Mouse (Mus musculus): Measurements from ENCODE around the gene Mpzl2. TPM values are rescaled to one million over a fixed set of nuclear protein-coding genes. Genes with fewer than 3 reads are reported as not detected.
A peak's percentile ranks its signal among the peaks of the same experiment; 100 is the strongest.
"Not testable (repeated sequence)": the region's sequence is repeated elsewhere in the genome, so short reads cannot be mapped to it uniquely, and the experiment has no call there.

Gene Mpzl2
- polyA plus RNA-seq, 1 experiment from 2014 or later = 6.1 TPM

DNA sequence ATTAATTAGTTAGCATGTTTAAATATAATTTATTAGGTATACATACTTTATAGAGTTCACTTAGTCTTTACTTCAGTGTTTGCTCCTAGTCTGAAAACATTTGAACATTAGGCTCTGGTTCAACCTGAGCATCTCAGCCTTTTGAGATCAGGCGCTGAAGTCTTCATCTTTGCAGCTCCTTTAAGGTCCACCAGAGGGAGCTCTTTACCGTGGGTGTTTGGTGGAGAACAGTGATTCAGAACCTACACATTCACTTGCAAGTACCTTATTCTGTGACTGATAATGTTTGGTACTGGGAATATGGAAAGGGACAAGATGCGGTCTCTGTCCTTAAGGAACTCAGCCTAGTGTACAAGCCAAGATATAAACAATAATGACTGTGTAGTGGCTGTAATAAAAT, 16.8 kb upstream of the Mpzl2 start:
- Histone ChIP-seq H3K4me3 (ENCODE audit: low read length) (no peak overlapping the region), H3K9ac (ENCODE audit: low read length) (no peak overlapping the region), H3K27ac (ENCODE audit: low read length) (no peak overlapping the region), H3K27me3 (ENCODE audit: control insufficient read depth, insufficient read depth, low read length) (no peaks in the 10 kb centered on the region; the same call in 1 of the 2 replicates), H3K4me1 (ENCODE audit: control insufficient read depth, insufficient read depth, low read length) (no peaks in the 10 kb centered on the region), H3K36me3 (ENCODE audit: control insufficient read depth, insufficient read depth) (no peaks in the 10 kb centered on the region), H3K9me3 (replicated peaks; ENCODE audit: control insufficient read depth, low read length) (no peaks in the 10 kb centered on the region), H3K4me2 (ENCODE audit: low read depth, low read length) (no peak overlapping the region)
- ATAC-seq (replicated peaks; ENCODE audit: extremely low read depth, insufficient read depth, low FRiP score) = no peak
- WGBS = 11% methylated on average over 3 of the region's 3 CpGs

DNA sequence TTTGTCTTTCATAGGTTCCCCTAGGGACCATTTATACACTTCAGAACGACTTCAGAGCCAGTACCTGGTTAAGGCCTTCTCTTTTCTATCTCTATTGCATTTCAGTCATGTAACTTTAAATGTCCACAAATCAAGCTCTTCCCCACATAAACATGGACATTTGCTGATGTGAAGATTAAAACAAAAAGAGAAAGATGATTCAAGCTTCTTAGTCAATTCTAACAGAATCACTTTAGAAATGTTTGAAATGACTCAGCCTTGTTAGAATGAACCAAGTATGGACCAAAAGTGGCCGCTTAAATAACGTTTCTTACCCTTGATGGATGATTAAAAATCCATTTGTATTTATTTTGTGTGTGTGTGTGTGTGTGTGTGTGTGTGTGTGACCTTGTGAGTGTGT, 16.0 kb upstream of the Mpzl2 start:
- no peak overlapping the region for H3K27ac ChIP-seq (ENCODE audit: low read length)
- no peak for ATAC-seq (replicated peaks; ENCODE audit: extremely low read depth, insufficient read depth, low FRiP score)
- H3K36me3 ChIP-seq (ENCODE audit: control insufficient read depth, insufficient read depth) = no peaks in the 10 kb centered on the region
- no peak overlapping the region for H3K9ac ChIP-seq (ENCODE audit: low read length)
- H3K4me1 ChIP-seq (ENCODE audit: control insufficient read depth, insufficient read depth, low read length) = no peaks in the 10 kb centered on the region
- H3K4me3 ChIP-seq (ENCODE audit: low read length) = no peak overlapping the region
- no peaks in the 10 kb centered on the region for H3K9me3 ChIP-seq (replicated peaks; ENCODE audit: control insufficient read depth, low read length)
- H3K4me2 ChIP-seq (ENCODE audit: low read depth, low read length) = no peak overlapping the region
- 57% methylated on average over 3 of the region's 3 CpGs for WGBS
- no peaks in the 10 kb centered on the region; the same call in 1 of the 2 replicates for H3K27me3 ChIP-seq (ENCODE audit: control insufficient read depth, insufficient read depth, low read length)

DNA sequence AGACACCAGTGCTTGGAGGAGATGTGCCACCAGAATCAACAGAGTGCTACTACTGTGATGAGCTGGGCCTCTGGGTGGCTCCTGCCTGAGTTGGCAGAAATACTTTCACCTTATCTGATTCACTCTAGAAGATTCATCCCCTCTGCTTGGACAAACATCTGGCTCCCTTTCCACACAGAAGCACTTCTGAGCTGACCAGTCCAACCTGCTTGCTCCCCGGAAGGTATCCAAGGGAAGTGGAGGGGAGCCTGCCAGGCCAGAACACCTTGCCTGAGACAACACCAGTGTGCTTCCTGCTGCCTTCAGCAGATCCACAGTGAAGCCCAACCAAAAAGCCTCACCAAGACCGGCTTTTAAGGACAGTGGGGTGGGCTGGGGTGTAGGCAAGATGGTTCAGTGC, 15.4 kb upstream of the Mpzl2 start:
- H3K4me1 ChIP-seq (ENCODE audit: control insufficient read depth, insufficient read depth, low read length) = no peaks in the 10 kb centered on the region
- H3K4me2 ChIP-seq (ENCODE audit: low read depth, low read length) = no peak overlapping the region
- 80% methylated on average over 2 of the region's 2 CpGs for WGBS
- no peaks in the 10 kb centered on the region for H3K36me3 ChIP-seq (ENCODE audit: control insufficient read depth, insufficient read depth)
- no peak overlapping the region for H3K9ac ChIP-seq (ENCODE audit: low read length)
- no peak overlapping the region for H3K27ac ChIP-seq (ENCODE audit: low read length)
- ATAC-seq (replicated peaks; ENCODE audit: extremely low read depth, insufficient read depth, low FRiP score) = no peak
- no peak overlapping the region for H3K4me3 ChIP-seq (ENCODE audit: low read length)
- H3K27me3 ChIP-seq (ENCODE audit: control insufficient read depth, insufficient read depth, low read length) = peaks cover 3% of the 10 kb centered on the region; the same call in 1 of the 2 replicates
- H3K9me3 ChIP-seq (replicated peaks; ENCODE audit: control insufficient read depth, low read length) = no peaks in the 10 kb centered on the region

DNA sequence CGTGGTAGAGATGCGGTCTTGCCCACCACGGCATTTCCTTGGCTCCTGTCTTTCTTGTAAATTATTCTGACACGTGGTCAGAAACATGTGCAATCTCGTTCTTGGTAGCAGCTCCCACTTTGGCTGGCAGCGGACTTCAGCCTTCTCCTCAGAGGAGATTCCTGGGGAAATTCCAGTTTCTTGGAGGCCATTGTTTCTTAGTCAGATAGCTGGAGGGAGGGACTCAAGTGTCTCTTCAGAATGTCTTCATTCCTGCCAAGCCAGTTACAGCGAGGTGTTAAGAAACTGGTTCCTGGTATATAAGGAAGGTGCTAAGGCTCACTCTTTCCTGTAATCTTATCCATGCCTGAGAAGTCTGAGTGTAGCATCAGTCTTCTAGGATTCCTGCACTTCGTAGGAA, 12.2 kb upstream of the Mpzl2 start:
- Histone ChIP-seq H3K9me3 (replicated peaks; ENCODE audit: control insufficient read depth, low read length) (no peaks in the 10 kb centered on the region), H3K4me2 (ENCODE audit: low read depth, low read length) (no peak overlapping the region), H3K4me3 (ENCODE audit: low read length) (no peak overlapping the region), H3K36me3 (ENCODE audit: control insufficient read depth, insufficient read depth) (no peaks in the 10 kb centered on the region), H3K9ac (ENCODE audit: low read length) (no peak overlapping the region), H3K27ac (ENCODE audit: low read length) (no peak overlapping the region), H3K27me3 (ENCODE audit: control insufficient read depth, insufficient read depth, low read length) (peaks cover 10% of the 10 kb centered on the region; the same call in 1 of the 2 replicates), H3K4me1 (ENCODE audit: control insufficient read depth, insufficient read depth, low read length) (no peaks in the 10 kb centered on the region)
- ATAC-seq (replicated peaks; ENCODE audit: extremely low read depth, insufficient read depth, low FRiP score) = no peak
- 61% methylated on average over 8 of the region's 8 CpGs for WGBS

DNA sequence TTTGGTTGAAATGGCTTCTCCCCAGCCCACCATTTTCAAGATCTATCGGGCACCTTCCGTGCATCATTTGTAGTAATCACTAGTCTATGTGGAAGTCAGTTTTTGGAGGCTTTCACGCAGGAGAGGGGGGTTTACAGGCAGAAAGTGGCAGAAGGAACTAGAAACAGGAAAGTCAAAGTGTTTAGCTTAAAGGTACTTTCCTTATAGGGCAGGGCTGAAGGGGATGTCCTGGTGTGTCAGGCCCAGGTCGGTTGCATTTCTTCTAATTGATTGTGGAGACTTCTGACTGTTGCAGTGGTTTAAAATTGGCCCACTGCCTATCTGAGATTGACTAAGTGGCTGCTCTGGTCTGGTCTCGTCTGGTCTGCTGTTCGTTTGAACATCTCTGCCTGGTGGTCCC, 9.3 kb upstream of the Mpzl2 start:
- WGBS = 48% methylated on average over 6 of the region's 6 CpGs
- ATAC-seq (replicated peaks; ENCODE audit: extremely low read depth, insufficient read depth, low FRiP score) = no peak
- Histone ChIP-seq H3K36me3 (ENCODE audit: control insufficient read depth, insufficient read depth) (no peaks in the 10 kb centered on the region), H3K27me3 (ENCODE audit: control insufficient read depth, insufficient read depth, low read length) (peaks cover 12% of the 10 kb centered on the region; the same call in 1 of the 2 replicates), H3K9ac (ENCODE audit: low read length) (no peak overlapping the region), H3K4me3 (ENCODE audit: low read length) (no peak overlapping the region), H3K4me1 (ENCODE audit: control insufficient read depth, insufficient read depth, low read length) (no peaks in the 10 kb centered on the region), H3K4me2 (ENCODE audit: low read depth, low read length) (no peak overlapping the region), H3K27ac (ENCODE audit: low read length) (no peak overlapping the region), H3K9me3 (replicated peaks; ENCODE audit: control insufficient read depth, low read length) (no peaks in the 10 kb centered on the region)

DNA sequence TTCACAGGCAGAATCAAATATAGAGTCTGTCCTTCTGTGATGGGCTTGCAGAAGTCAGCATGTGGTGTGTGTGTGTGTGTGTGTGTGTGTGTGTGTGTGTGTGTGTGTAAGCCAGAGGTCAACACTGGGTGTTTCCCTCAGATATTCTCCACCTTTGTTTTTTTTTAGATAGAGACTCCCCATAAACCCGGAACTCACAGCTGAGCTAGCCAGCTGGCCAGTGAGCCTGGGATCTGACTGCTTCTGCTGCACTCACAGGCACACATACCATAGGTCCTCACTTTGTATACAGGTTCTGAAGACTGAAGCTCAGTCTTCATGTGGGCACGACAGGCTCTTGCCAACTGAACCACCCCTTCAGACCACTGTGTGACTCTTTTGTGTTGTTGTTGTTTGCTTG, 7.3 kb upstream of the Mpzl2 start:
- H3K27ac ChIP-seq (ENCODE audit: low read length) = no peak overlapping the region
- no peak overlapping the region for H3K4me2 ChIP-seq (ENCODE audit: low read depth, low read length)
- H3K4me3 ChIP-seq (ENCODE audit: low read length) = no peak overlapping the region
- H3K4me1 ChIP-seq (ENCODE audit: control insufficient read depth, insufficient read depth, low read length) = no peaks in the 10 kb centered on the region
- 44% methylated on average over 2 of the region's 2 CpGs for WGBS
- H3K36me3 ChIP-seq (ENCODE audit: control insufficient read depth, insufficient read depth) = no peaks in the 10 kb centered on the region
- peaks cover 12% of the 10 kb centered on the region; the same call in 1 of the 2 replicates for H3K27me3 ChIP-seq (ENCODE audit: control insufficient read depth, insufficient read depth, low read length)
- H3K9ac ChIP-seq (ENCODE audit: low read length) = no peak overlapping the region
- no peak for ATAC-seq (replicated peaks; ENCODE audit: extremely low read depth, insufficient read depth, low FRiP score)
- no peaks in the 10 kb centered on the region for H3K9me3 ChIP-seq (replicated peaks; ENCODE audit: control insufficient read depth, low read length)

DNA sequence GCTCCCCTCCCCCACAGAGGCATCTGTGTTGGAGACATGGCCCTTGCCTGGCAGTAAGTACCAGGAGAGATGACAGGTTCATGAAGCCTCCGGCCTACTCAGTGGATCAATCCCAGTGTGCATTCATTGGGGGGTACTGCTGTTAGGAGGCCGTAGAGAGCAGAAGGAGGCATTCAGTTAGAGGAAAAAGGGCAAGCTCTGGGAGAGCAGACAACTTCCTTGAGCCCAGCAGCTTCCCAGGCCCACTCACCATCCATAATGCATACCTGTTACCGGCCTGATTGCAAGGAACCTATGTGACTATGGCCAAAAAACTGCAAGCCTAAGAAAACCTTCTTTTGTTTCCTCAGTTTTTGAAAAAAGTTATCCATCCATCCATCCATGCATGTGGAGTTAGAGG, 5.1 kb upstream of the Mpzl2 start:
- no peaks in the 10 kb centered on the region for H3K9me3 ChIP-seq (replicated peaks; ENCODE audit: control insufficient read depth, low read length)
- 73% methylated on average over 3 of the region's 3 CpGs for WGBS
- ATAC-seq (replicated peaks; ENCODE audit: extremely low read depth, insufficient read depth, low FRiP score) = no peak
- H3K4me1 ChIP-seq (ENCODE audit: control insufficient read depth, insufficient read depth, low read length) = no peaks in the 10 kb centered on the region
- H3K9ac ChIP-seq (ENCODE audit: low read length) = no peak overlapping the region
- no peak overlapping the region for H3K4me3 ChIP-seq (ENCODE audit: low read length)
- no peak overlapping the region for H3K4me2 ChIP-seq (ENCODE audit: low read depth, low read length)
- peaks cover 20% of the 10 kb centered on the region for H3K27me3 ChIP-seq (ENCODE audit: control insufficient read depth, insufficient read depth, low read length)
- no peak overlapping the region for H3K27ac ChIP-seq (ENCODE audit: low read length)
- H3K36me3 ChIP-seq (ENCODE audit: control insufficient read depth, insufficient read depth) = no peaks in the 10 kb centered on the region

DNA sequence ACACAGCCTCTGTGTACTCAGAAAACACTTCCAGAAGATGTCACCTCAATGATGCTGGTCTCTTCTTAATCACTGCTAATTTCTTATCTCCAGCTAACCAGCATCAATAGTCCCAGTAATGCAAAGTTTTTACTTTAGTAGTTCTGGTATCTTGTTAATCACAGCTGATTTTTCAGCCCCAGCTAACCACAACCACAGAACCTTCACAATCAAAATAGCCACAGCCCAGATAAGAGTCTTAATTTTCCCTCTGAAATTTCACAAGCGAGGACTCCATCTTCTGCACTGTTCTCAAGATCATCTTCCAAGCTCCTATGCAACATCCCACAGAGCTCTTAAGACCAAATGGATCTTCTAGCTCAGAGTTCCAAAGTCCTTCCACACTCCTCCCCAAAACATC, 1.8 kb upstream of the Mpzl2 start:
- 80% methylated on average over 1 of the region's 1 CpGs for WGBS
- not testable (repeated sequence) for H3K9me3 ChIP-seq (replicated peaks; ENCODE audit: control insufficient read depth, low read length); H3K4me3 ChIP-seq (ENCODE audit: low read length); ATAC-seq (replicated peaks; ENCODE audit: extremely low read depth, insufficient read depth, low FRiP score); H3K36me3 ChIP-seq (ENCODE audit: control insufficient read depth, insufficient read depth); H3K27ac ChIP-seq (ENCODE audit: low read length); H3K9ac ChIP-seq (ENCODE audit: low read length); H3K4me1 ChIP-seq (ENCODE audit: control insufficient read depth, insufficient read depth, low read length); H3K4me2 ChIP-seq (ENCODE audit: low read depth, low read length)
- H3K27me3 ChIP-seq (ENCODE audit: control insufficient read depth, insufficient read depth, low read length) = peaks cover 37% of the 10 kb centered on the region

DNA sequence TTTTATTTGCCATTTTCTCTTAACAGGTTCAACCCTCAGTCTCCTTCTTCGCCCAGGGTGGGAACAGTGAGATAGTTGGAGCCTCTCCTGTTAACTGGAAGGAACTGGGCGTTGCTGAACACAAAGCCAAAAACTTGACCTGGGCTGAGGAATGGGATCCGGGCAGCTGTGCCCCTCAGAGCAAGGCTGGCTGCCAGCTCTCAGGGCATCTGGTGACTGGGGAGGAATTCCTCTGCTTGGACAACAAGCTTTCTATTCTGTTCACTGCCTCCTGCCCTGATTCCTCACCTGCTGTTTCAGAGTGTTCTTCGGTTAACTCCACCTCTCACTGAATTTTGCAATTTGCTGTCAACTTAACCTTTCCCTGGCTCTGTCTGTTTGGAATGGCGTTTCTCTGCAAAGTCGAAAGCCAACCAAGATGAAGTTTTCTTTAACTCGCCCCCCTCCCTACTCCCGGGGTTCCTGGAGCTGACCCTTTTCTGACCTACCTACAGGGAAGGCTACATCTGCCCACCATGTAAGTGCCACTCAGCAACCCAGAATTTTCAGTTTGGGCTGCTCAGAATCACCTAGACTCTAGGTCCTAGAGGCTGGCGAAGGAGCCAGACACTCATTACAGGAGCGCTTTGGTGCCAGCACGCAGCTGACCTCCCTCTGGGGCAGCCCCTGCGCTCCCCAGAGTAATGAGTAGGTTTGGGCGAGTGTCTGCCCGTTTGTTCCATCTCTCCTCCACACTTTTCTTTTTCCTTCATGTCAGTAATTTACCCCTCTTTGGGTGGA, 657 bp downstream of the Mpzl2 start:
- peak overlapping the region; percentile 27; the same call in 1 of the 2 replicates for H3K4me2 ChIP-seq (ENCODE audit: low read depth, low read length)
- ATAC-seq (replicated peaks; ENCODE audit: extremely low read depth, insufficient read depth, low FRiP score) = no peak
- peak overlapping the region; percentile 10; the same call in 1 of the 2 replicates for H3K4me3 ChIP-seq (ENCODE audit: low read length)
- H3K27ac ChIP-seq (ENCODE audit: low read length) = peak overlapping the region; percentile 29; the same call in 1 of the 2 replicates
- peaks cover 48% of the 10 kb centered on the region for H3K27me3 ChIP-seq (ENCODE audit: control insufficient read depth, insufficient read depth, low read length)
- H3K9ac ChIP-seq (ENCODE audit: low read length) = no peak overlapping the region
- no peaks in the 10 kb centered on the region for H3K9me3 ChIP-seq (replicated peaks; ENCODE audit: control insufficient read depth, low read length)
- peaks cover 10% of the 10 kb centered on the region for H3K4me1 ChIP-seq (ENCODE audit: control insufficient read depth, insufficient read depth, low read length)
- 16% methylated on average over 14 of the region's 14 CpGs for WGBS
- H3K36me3 ChIP-seq (ENCODE audit: control insufficient read depth, insufficient read depth) = no peaks in the 10 kb centered on the region

Data from heart, embryonic 16.5 days (tissue).